Mouse (Mus musculus): Measurements from ENCODE around the gene Gba.
A peak's percentile ranks its signal among the peaks of the same experiment; 100 is the strongest.
"Not testable (repeated sequence)": the region's sequence is repeated elsewhere in the genome, so short reads cannot be mapped to it uniquely, and the experiment has no call there.

Gba gene

GRCm38 (mm10) chr3:89215853-89216252 lies 13.1 kb downstream of the Gba start:
- peak; percentile 97 for DNase-seq (ENCODE audit: low spot score)

- DNase-seq (ENCODE audit: low spot score), result not testable (repeated sequence)
Measured at GRCm38 (mm10) chr3:89216407-89216806, 13.7 kb downstream of the Gba start.

- DNase-seq (ENCODE audit: low spot score), result no peak
Measured at GRCm38 (mm10) chr3:89218271-89218670, 15.5 kb downstream of the Gba start.

GRCm38 (mm10) chr3:89219546-89219945 lies 16.8 kb downstream of the Gba start:
- no peak for DNase-seq (ENCODE audit: low spot score)

- DNase-seq (ENCODE audit: low spot score), result no peak
Measured at GRCm38 (mm10) chr3:89221167-89221566, 18.4 kb downstream of the Gba start.

GRCm38 (mm10) chr3:89224796-89225195 lies 22.1 kb downstream of the Gba start:
- no peak for DNase-seq (ENCODE audit: low spot score)

- DNase-seq (ENCODE audit: low spot score), result no peak
Measured at GRCm38 (mm10) chr3:89225321-89225815, 22.6 kb downstream of the Gba start.

GRCm38 (mm10) chr3:89225918-89226317 lies 23.2 kb downstream of the Gba start:
- peak; percentile 92 for DNase-seq (ENCODE audit: low spot score)

GRCm38 (mm10) chr3:89226361-89226760 lies 23.6 kb downstream of the Gba start:
- no peak for DNase-seq (ENCODE audit: low spot score)

- DNase-seq (ENCODE audit: low spot score), result no peak
Measured at GRCm38 (mm10) chr3:89226900-89227299, 24.2 kb downstream of the Gba start, which contains the start of gene Mtx1. Gene Mtx1, minus strand, starts transcription at chr3:89227088.

GRCm38 (mm10) chr3:89227307-89228179 lies 24.8 kb downstream of the Gba start:
- DNase-seq (ENCODE audit: low spot score), result peak; percentile 99

GRCm38 (mm10) chr3:89228180-89228549 lies 25.4 kb downstream of the Gba start:
- peak; percentile 93 for DNase-seq (ENCODE audit: low spot score)

GRCm38 (mm10) chr3:89228836-89229235 lies 26.1 kb downstream of the Gba start, which contains the start of gene Muc1:
Gene Muc1, plus strand, starts transcription at chr3:89229057.
- no peak for DNase-seq (ENCODE audit: low spot score)

GRCm38 (mm10) chr3:89229276-89229675 lies 26.5 kb downstream of the Gba start:
- DNase-seq (ENCODE audit: low spot score), result no peak

GRCm38 (mm10) chr3:89230561-89230960 lies 27.8 kb downstream of the Gba start:
- no peak for DNase-seq (ENCODE audit: low spot score)

GRCm38 (mm10) chr3:89231345-89231744 lies 28.6 kb downstream of the Gba start:
- no peak for DNase-seq (ENCODE audit: low spot score)

GRCm38 (mm10) chr3:89231772-89232275 lies 29.1 kb downstream of the Gba start:
- no peak for DNase-seq (ENCODE audit: low spot score)

- DNase-seq (ENCODE audit: low spot score), result no peak
Measured at GRCm38 (mm10) chr3:89232614-89233013, 29.9 kb downstream of the Gba start.

- DNase-seq (ENCODE audit: low spot score), result no peak
Measured at GRCm38 (mm10) chr3:89233562-89234110, 30.9 kb downstream of the Gba start.

GRCm38 (mm10) chr3:89236516-89236915 lies 33.8 kb downstream of the Gba start:
- no peak for DNase-seq (ENCODE audit: low spot score)

GRCm38 (mm10) chr3:89237682-89238081 lies 35.0 kb downstream of the Gba start:
- no peak for DNase-seq (ENCODE audit: low spot score)

GRCm38 (mm10) chr3:89238494-89238893 lies 35.8 kb downstream of the Gba start:
- DNase-seq (ENCODE audit: low spot score), result no peak

GRCm38 (mm10) chr3:89242331-89242895 lies 39.7 kb downstream of the Gba start:
- DNase-seq (ENCODE audit: low spot score), result peak; percentile 70
